Mouse (Mus musculus) thymus, adult 2 months (tissue): ENCODE measurements around the gene Bpifb9a. TPM values are rescaled to one million over a fixed set of nuclear protein-coding genes. Genes with fewer than 3 reads are reported as not detected.
"Not testable (repeated sequence)": the region's sequence is repeated elsewhere in the genome, so short reads cannot be mapped to it uniquely, and the experiment has no call there.

Source experiments
- DNase-seq: peaks from one replicate; pipeline ENCODE4 v3.0.0; 2021
- H3K27ac ChIP-seq: fragments of 200-500 bp; 2 replicates; pipeline ENCODE4 v1.5.1; 2012; ENCODE audit warnings: low read length, control low read depth; ENCODE audit not compliant: control insufficient read depth, insufficient read depth
- H3K27me3 ChIP-seq: fragments of 200-500 bp; 2 replicates; pipeline ENCODE4 v1.6.1; 2012; ENCODE audit warnings: mild to moderate bottlenecking, low read length, moderate library complexity, mixed read lengths; ENCODE audit not compliant: control insufficient read depth, insufficient read depth
- H3K36me3 ChIP-seq: fragments of 200-500 bp; 2 replicates; pipeline ENCODE4 v1.6.1; 2012; ENCODE audit warnings: mild to moderate bottlenecking, low read length, moderate library complexity; ENCODE audit not compliant: control insufficient read depth, insufficient read depth
- H3K4me1 ChIP-seq: fragments of 200-500 bp; replicated peaks from 2 replicates; pipeline ENCODE4 v1.6.1; 2012; ENCODE audit warnings: low read length; ENCODE audit not compliant: control insufficient read depth, insufficient read depth
- H3K4me3 ChIP-seq: fragments of 200-500 bp; 2 replicates; pipeline ENCODE4 v1.5.1; 2012; ENCODE audit warnings: mild to moderate bottlenecking, low read length, control low read depth, moderate library complexity; ENCODE audit not compliant: control insufficient read depth, insufficient read depth
- CTCF ChIP-seq: fragments of 200-500 bp; IDR thresholded peaks from 2 replicates; pipeline ENCODE4 v1.5.1; 2012; ENCODE audit warnings: mild to moderate bottlenecking, control low read depth, low read length, moderate library complexity, borderline replicate concordance; ENCODE audit not compliant: control insufficient read depth, poor library complexity, insufficient read depth; ENCODE audit errors: extremely low read depth
- POLR2A ChIP-seq: fragments of 200-500 bp; IDR thresholded peaks from 2 replicates; pipeline ENCODE4 v1.6.1; 2012; ENCODE audit warnings: mild to moderate bottlenecking, low read length, control low read depth, moderate library complexity; ENCODE audit not compliant: control insufficient read depth, poor library complexity, insufficient read depth; ENCODE audit errors: extremely low read depth
- WGBS: fragments of 180-500 bp; shearing (Covaris S2); methylation state at CpG from one replicate; pipeline ENCODE4 v1.1.7; 2018; 5-methylcytosine and 5-hydroxymethylcytosine counted together
- polyA plus RNA-seq: library from polyadenylated mRNA; depleted of rRNA; stranded (reverse); fragments of >200 nt; gene quantifications from 2 replicates; pipeline ENCODE4 v1.2.3, GENCODE M21; 2012

The Bpifb9a gene
- polyA plus RNA-seq, 1 experiment = 0.11 TPM

GRCm38 (mm10) chr2:154223917-154224273 lies 33.8 kb upstream of the Bpifb9a start:
- TF ChIP-seq POLR2A = no peak
- no peak for TF ChIP-seq CTCF
- Histone ChIP-seq H3K27me3 (no peaks in the 10 kb centered on the region), H3K27ac (no peak overlapping the region), H3K4me1 (0 out of 2 replicates have a peak, but pooled peaks cover 3% of the 10 kb centered on the region), H3K36me3 (no peaks in the 10 kb centered on the region), H3K4me3 (no peak overlapping the region)
- WGBS = 89% methylated on average over 2 of the region's 2 CpGs
- no peak for DNase-seq

- Histone ChIP-seq H3K27ac (no peak overlapping the region), H3K4me3 (no peak overlapping the region), H3K36me3 (no peaks in the 10 kb centered on the region), H3K27me3 (no peaks in the 10 kb centered on the region), H3K4me1 (0 out of 2 replicates have a peak, but pooled peaks cover 3% of the 10 kb centered on the region)
- no peak for DNase-seq
- 75% methylated on average over 4 of the region's 4 CpGs for WGBS
- TF ChIP-seq CTCF (no peak), POLR2A (no peak)
These were observed 30.7 kb upstream of the Bpifb9a start for GRCm38 (mm10) chr2:154226991-154227390.

GRCm38 (mm10) chr2:154227830-154228229 lies 29.8 kb upstream of the Bpifb9a start:
- TF ChIP-seq CTCF (no peak), POLR2A (no peak)
- Histone ChIP-seq H3K27ac (no peak overlapping the region), H3K36me3 (no peaks in the 10 kb centered on the region), H3K4me3 (no peak overlapping the region), H3K4me1 (0 out of 2 replicates have a peak, but pooled peaks cover 3% of the 10 kb centered on the region), H3K27me3 (no peaks in the 10 kb centered on the region)
- WGBS = 91% methylated on average over 5 of the region's 5 CpGs
- no peak for DNase-seq

GRCm38 (mm10) chr2:154233426-154233825 lies 24.2 kb upstream of the Bpifb9a start:
- 94% methylated on average over 6 of the region's 6 CpGs for WGBS
- Histone ChIP-seq H3K27ac (no peak overlapping the region), H3K4me3 (no peak overlapping the region), H3K4me1 (no peaks in the 10 kb centered on the region), H3K27me3 (no peaks in the 10 kb centered on the region), H3K36me3 (no peaks in the 10 kb centered on the region)
- no peak for TF ChIP-seq POLR2A
- no peak for TF ChIP-seq CTCF
- no peak for DNase-seq

GRCm38 (mm10) chr2:154240771-154241170 lies 16.9 kb upstream of the Bpifb9a start:
- Histone ChIP-seq H3K4me3 (no peak overlapping the region), H3K36me3 (no peaks in the 10 kb centered on the region), H3K27ac (no peak overlapping the region), H3K4me1 (no peaks in the 10 kb centered on the region), H3K27me3 (no peaks in the 10 kb centered on the region)
- 95% methylated on average over 6 of the region's 6 CpGs for WGBS
- TF ChIP-seq POLR2A (no peak), CTCF (no peak)
- no peak for DNase-seq

GRCm38 (mm10) chr2:154242726-154243125 lies 14.9 kb upstream of the Bpifb9a start:
- H3K27ac ChIP-seq, DNase-seq, H3K36me3 ChIP-seq, H3K4me1 ChIP-seq, H3K27me3 ChIP-seq, H3K4me3 ChIP-seq: not testable (repeated sequence)
- 94% methylated on average over 12 of the region's 12 CpGs for WGBS

GRCm38 (mm10) chr2:154243356-154244036 lies 14.2 kb upstream of the Bpifb9a start:
- 95% methylated on average over 10 of the region's 10 CpGs for WGBS
- Histone ChIP-seq H3K36me3 (no peaks in the 10 kb centered on the region), H3K27ac (no peak overlapping the region), H3K27me3 (no peaks in the 10 kb centered on the region), H3K4me1 (no peaks in the 10 kb centered on the region), H3K4me3 (no peak overlapping the region)
- no peak for DNase-seq
- TF ChIP-seq POLR2A (no peak), CTCF (no peak)
